ENCODE assay signal across 12 mouse cellular contexts in the genomic region with DNA sequence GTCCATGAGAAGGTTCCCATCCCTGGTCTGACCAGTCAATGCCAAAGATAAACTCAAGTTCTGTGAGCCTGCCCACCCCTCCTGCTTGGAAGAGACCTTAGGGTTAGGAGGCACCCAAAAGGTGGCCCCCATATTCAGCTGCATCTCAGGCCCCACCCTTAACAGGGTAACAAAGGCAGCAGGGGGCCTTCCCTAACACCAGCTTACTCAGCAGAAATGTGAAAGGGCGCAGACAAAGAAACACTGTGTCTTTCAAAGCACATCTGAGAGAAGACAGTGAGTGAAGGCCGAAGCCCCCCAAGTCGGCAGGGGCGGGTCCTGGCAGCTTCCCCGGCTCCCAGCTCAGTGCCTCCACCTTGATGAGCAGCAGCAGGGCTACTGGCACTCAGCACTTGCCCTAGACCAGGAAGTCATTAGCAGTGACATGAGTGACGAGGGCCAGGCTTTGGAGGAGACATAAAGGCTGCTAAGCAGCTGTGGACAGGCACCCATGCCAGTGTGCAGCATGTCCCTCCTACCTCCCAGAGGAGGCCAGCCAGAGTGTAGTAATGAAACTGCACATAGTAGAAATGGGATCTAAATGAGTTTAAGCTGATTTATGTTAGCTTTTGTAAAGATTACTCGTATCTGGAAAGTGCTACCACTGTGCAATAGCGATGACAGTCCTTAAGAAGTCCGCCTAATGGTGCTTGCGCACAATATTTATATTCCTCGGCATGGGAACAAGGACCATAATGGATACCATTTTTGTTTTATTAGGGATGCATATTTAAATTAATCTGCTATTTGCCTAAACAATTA. TPM values are rescaled to one million over a fixed set of nuclear protein-coding genes. Genes with fewer than 3 reads are reported as not detected.
DNase-seq lines count a peak whose midpoint lies in the region; ATAC-seq lines count a peak whose summit lies in the region.
"Had no signal": no experiment of that assay in that cellular context is flagged by ENCODE, and none has a peak within 500 bp of the region (broad histone marks: within the 10 kb centered on the region; RNA-seq: fewer than 3 reads in every experiment).

No protein-coding gene starts in this region.

- no peaks in the 10 kb centered on the region for H3K27me3 ChIP-seq in kidney, embryonic 15.5 days
- no peaks in the 10 kb centered on the region for H3K27me3 ChIP-seq in forebrain, embryonic 13.5 days
- no peaks in the 10 kb centered on the region for H3K27me3 ChIP-seq in limb, embryonic 11.5 days (ENCODE audit: control insufficient read depth, insufficient read depth, low read length)
- H3K27me3 ChIP-seq: embryonic facial prominence, embryonic 13.5 days; limb, embryonic 13.5 days had no signal

- WGBS in kidney, embryonic 15.5 days: 67% methylated on average over 11 of the region's 11 CpGs
- 57% methylated on average over 11 of the region's 11 CpGs for WGBS in forebrain, embryonic 13.5 days
- 44% methylated on average over 11 of the region's 11 CpGs for WGBS in limb, embryonic 11.5 days

- H3K27ac ChIP-seq in kidney, embryonic 15.5 days: no peak overlapping the region
- H3K27ac ChIP-seq in forebrain, embryonic 13.5 days: peak overlapping the region; percentile 48
- no peak overlapping the region for H3K27ac ChIP-seq in limb, embryonic 11.5 days (replicated peaks; ENCODE audit: low read depth, low read length)
- H3K27ac ChIP-seq: embryonic facial prominence, embryonic 13.5 days; limb, embryonic 13.5 days had no signal

- no peak overlapping the region for H3K4me2 ChIP-seq in kidney, embryonic 15.5 days
- H3K4me2 ChIP-seq in forebrain, embryonic 13.5 days: no peak overlapping the region
- no peak overlapping the region for H3K4me2 ChIP-seq in limb, embryonic 11.5 days (ENCODE audit: low read depth, severe bottlenecking)
- H3K4me2 ChIP-seq: embryonic facial prominence, embryonic 13.5 days; limb, embryonic 13.5 days had no signal

- no peak for ATAC-seq in kidney, embryonic 15.5 days (replicated peaks; ENCODE audit: low FRiP score)
- ATAC-seq in forebrain, embryonic 13.5 days: no peak
- ATAC-seq in limb, embryonic 11.5 days (ENCODE audit: insufficient number of reproducible peaks, low FRiP score, low TSS enrichment, low read depth): no peak

- DNase-seq in kidney, postnatal 10 days: peak; percentile 28
- DNase-seq in MN1 (ENCODE audit: low spot score): peak; percentile 79
- peak; percentile 48 for DNase-seq in limb, embryonic 11.5 days (ENCODE audit: low spot score)
- no peak for DNase-seq in cerebellum, adult 9-11 months
- DNase-seq in urinary bladder, postnatal 14 days (ENCODE audit: low spot score): no peak
- no peak for DNase-seq in cerebellum, postnatal 4 days (ENCODE audit: low spot score in 2 of 2)
- DNase-seq: kidney, adult 2 months; right cerebral cortex, adult 18-20 months had no signal

- H3K9me3 ChIP-seq in kidney, embryonic 15.5 days (replicated peaks): no peaks in the 10 kb centered on the region
- no peaks in the 10 kb centered on the region for H3K9me3 ChIP-seq in forebrain, embryonic 13.5 days (replicated peaks)
- no peaks in the 10 kb centered on the region for H3K9me3 ChIP-seq in limb, embryonic 11.5 days (ENCODE audit: control insufficient read depth, low read length)
- H3K9me3 ChIP-seq: embryonic facial prominence, embryonic 13.5 days; limb, embryonic 13.5 days had no signal

- no peaks in the 10 kb centered on the region for H3K4me1 ChIP-seq in kidney, embryonic 15.5 days
- H3K4me1 ChIP-seq in forebrain, embryonic 13.5 days: peaks cover 32% of the 10 kb centered on the region
- peaks cover 17% of the 10 kb centered on the region for H3K4me1 ChIP-seq in limb, embryonic 11.5 days (ENCODE audit: control insufficient read depth, insufficient read depth, low read length)

- H3K9ac ChIP-seq in kidney, embryonic 15.5 days: no peak overlapping the region
- H3K9ac ChIP-seq in forebrain, embryonic 13.5 days: 0 out of 2 replicates have a peak overlapping the region, but pooled peaks have one; percentile 12
- H3K9ac ChIP-seq in limb, embryonic 11.5 days (ENCODE audit: low read length): no peak overlapping the region
- H3K9ac ChIP-seq: embryonic facial prominence, embryonic 13.5 days; limb, embryonic 13.5 days had no signal

- H3K36me3 ChIP-seq in kidney, embryonic 15.5 days: peaks cover 52% of the 10 kb centered on the region
- peaks cover 22% of the 10 kb centered on the region for H3K36me3 ChIP-seq in forebrain, embryonic 13.5 days (ENCODE audit: poor library complexity, severe bottlenecking)
- H3K36me3 ChIP-seq in limb, embryonic 11.5 days (ENCODE audit: control insufficient read depth, insufficient read depth, low read length): peaks cover 2% of the 10 kb centered on the region; the same call in 1 of the 2 replicates

- H3K4me3 ChIP-seq in kidney, embryonic 15.5 days (replicated peaks): no peak overlapping the region
- H3K4me3 ChIP-seq in forebrain, embryonic 13.5 days: no peak overlapping the region
- H3K4me3 ChIP-seq in limb, embryonic 11.5 days (ENCODE audit: low read depth, low read length): no peak overlapping the region
- H3K4me3 ChIP-seq: embryonic facial prominence, embryonic 13.5 days; limb, embryonic 13.5 days had no signal

RNA-seq across cellular contexts. Expression of a gene that starts 56.0 kb away (rescaled TPM):
- 25.7 and 28.9 TPM in 2 replicates for polyA plus RNA-seq in kidney, embryonic 15.5 days (2015; fragmentation: Nextera tagmentation; extraction: Ambion mirVana)
- polyA plus RNA-seq in forebrain, embryonic 13.5 days (2015; fragmentation: Nextera tagmentation; extraction: Ambion mirVana): 23.5 and 24.6 TPM in 2 replicates
- polyA plus RNA-seq in limb, embryonic 11.5 days (2014; fragmentation: Nextera tagmentation; extraction: Ambion mirVana): 23.9 and 26.3 TPM in 2 replicates

Comparison
In these comparisons a context has a peak if more than half of its experiments do, and no peak if none do; other contexts are left out.
1. DNase-seq: peak in kidney, postnatal 10 days (single experiment), MN1 (single experiment) and limb, embryonic 11.5 days (single experiment); none in cerebellum, adult 9-11 months (single experiment), urinary bladder, postnatal 14 days (single experiment) and cerebellum, postnatal 4 days (0 of 2).